Mouse (Mus musculus) stomach, adult 2 months (tissue): ENCODE results near the gene Pebp1. TPM values are rescaled to one million over a fixed set of nuclear protein-coding genes. Genes with fewer than 3 reads are reported as not detected.

ENCODE experiments used
- polyA plus RNA-seq: library from polyadenylated mRNA; depleted of rRNA; stranded (reverse); fragments of >200 nt; gene quantifications from 2 replicates; pipeline ENCODE4 v1.2.3, GENCODE M21; 2012; rRNA removed

Gene Pebp1
- polyA plus RNA-seq = 275 and 607 TPM in 2 replicates

GRCm38 (mm10) chr5:117286831-117287822 lies at the start of gene Pebp1:
Pebp1 (minus strand) TSS chr5:117287625.

GRCm38 (mm10) chr5:117318741-117319629 lies 31.6 kb upstream of the Pebp1 start, which contains the start of gene Vsig10:
Vsig10 (plus strand) TSS chr5:117319083.

Other genes starting within 250 kb of the Pebp1 start
- gene Suds3, start 171.5 kb downstream of the Pebp1 start, polyA plus RNA-seq = 30.4 and 32.5 TPM in 2 replicates
- 5.2 and 7.1 TPM in 2 replicates for gene Taok3, start 167.5 kb downstream of the Pebp1 start, polyA plus RNA-seq
- 11.9 and 16.3 TPM in 2 replicates for gene Vsig10, start 31.5 kb upstream of the Pebp1 start, polyA plus RNA-seq
- 61.3 and 79.8 TPM in 2 replicates for gene Wsb2, start 69.7 kb upstream of the Pebp1 start, polyA plus RNA-seq
- 6.5 and 9.4 TPM in 2 replicates for gene Rfc5, start 101.4 kb upstream of the Pebp1 start, polyA plus RNA-seq
- 0.05 and 0.11 TPM in 2 replicates for gene Ksr2, start 126.4 kb upstream of the Pebp1 start, polyA plus RNA-seq